Mouse (Mus musculus): ENCODE results near the gene Igfbp2.

- TF ChIP-seq CTCF (IDR thresholded peaks at IDR 0.05) (no peak), EP300 (IDR thresholded peaks at IDR 0.05) (no peak)
Measured at GRCm38 (mm10) chr1:72790670-72791069, 33.6 kb upstream of the Igfbp2 start.

Measured in lung, postnatal 0 days (tissue).